Mouse (Mus musculus) stomach, embryonic 14.5 days (tissue): ENCODE data around the gene Ifitm6. TPM values are rescaled to one million over a fixed set of nuclear protein-coding genes. Genes with fewer than 3 reads are reported as not detected.

Experiments used
- ATAC-seq: fragments of 200-750 bp; cut with Nextera tagmentation; 2 replicates; pipeline ENCODE4 v1.8.0; 2017; ENCODE audit warnings: low read depth, moderate TSS enrichment; ENCODE audit not compliant: insufficient number of reproducible peaks, insufficient read depth, low FRiP score
- H3K27ac ChIP-seq: fragments of 300-500 bp; sonication (generic); 2 replicates; pipeline ENCODE4 v1.5.1; 2014; ENCODE audit warnings: mild to moderate bottlenecking, low read length, moderate library complexity, mixed read lengths
- H3K27me3 ChIP-seq: fragments of 300-500 bp; sonication (generic); 2 replicates; pipeline ENCODE4 v1.6.1; 2014; ENCODE audit warnings: low read length, control low read depth, mixed read lengths; ENCODE audit not compliant: control insufficient read depth, insufficient read depth
- H3K36me3 ChIP-seq: fragments of 300-500 bp; sonication (generic); 2 replicates; pipeline ENCODE4 v1.6.1; 2014; ENCODE audit warnings: mild to moderate bottlenecking, control low read depth, low read length, moderate library complexity, mixed read lengths; ENCODE audit not compliant: control insufficient read depth, insufficient read depth
- H3K4me1 ChIP-seq: fragments of 300-500 bp; sonication (generic); 2 replicates; pipeline ENCODE4 v1.6.1; 2014; ENCODE audit warnings: low read length, control low read depth, mixed read lengths; ENCODE audit not compliant: control insufficient read depth, insufficient read depth
- H3K4me2 ChIP-seq: fragments of 300-500 bp; sonication (generic); replicated peaks from 2 replicates; pipeline ENCODE4 v1.6.1; 2014; ENCODE audit warnings: low read depth, low read length, control low read depth
- H3K4me3 ChIP-seq: fragments of 300-500 bp; sonication (generic); 2 replicates; pipeline ENCODE4 v1.5.1; 2014; ENCODE audit warnings: low read depth, low read length, control low read depth
- H3K9ac ChIP-seq: fragments of 300-500 bp; sonication (generic); replicated peaks from 2 replicates; pipeline ENCODE4 v1.6.1; 2014; ENCODE audit warnings: low read depth, mild to moderate bottlenecking, control low read depth, low read length, moderate library complexity, mixed read lengths
- H3K9me3 ChIP-seq: fragments of 300-500 bp; sonication (generic); 2 replicates; pipeline ENCODE4 v1.6.1; 2016; ENCODE audit warnings: low read depth, low read length, control low read depth; ENCODE audit not compliant: control insufficient read depth
- WGBS: fragments of 180-500 bp; shearing (Covaris S2); extraction: QIAGEN DNeasy Blood & Tissue Kit; methylation state at CpG from one replicate; pipeline ENCODE4 v1.1.7; 2014; 5-methylcytosine and 5-hydroxymethylcytosine counted together
- polyA plus RNA-seq: library from polyadenylated mRNA; unstranded; fragments of >200 nt; fragmentation: Nextera tagmentation; extraction: Ambion mirVana; gene quantifications from 2 replicates; pipeline ENCODE4 v1.2.1, GENCODE M21; 2014

The Ifitm6 gene
- polyA plus RNA-seq, 1 experiment from 2014 or later: not detected

GRCm38 (mm10) chr7:141058601-141059341 is 41.0 kb upstream of the Ifitm6 start:
- Histone ChIP-seq H3K9ac (no peak overlapping the region), H3K4me1 (peaks cover 10% of the 10 kb centered on the region; the same call in 1 of the 2 replicates), H3K36me3 (no peaks in the 10 kb centered on the region), H3K27ac (no peak overlapping the region), H3K4me2 (no peak overlapping the region), H3K27me3 (no peaks in the 10 kb centered on the region), H3K4me3 (no peak overlapping the region), H3K9me3 (no peaks in the 10 kb centered on the region)
- WGBS: 89% methylated on average over 14 of the region's 14 CpGs
- no peak for ATAC-seq

DNA sequence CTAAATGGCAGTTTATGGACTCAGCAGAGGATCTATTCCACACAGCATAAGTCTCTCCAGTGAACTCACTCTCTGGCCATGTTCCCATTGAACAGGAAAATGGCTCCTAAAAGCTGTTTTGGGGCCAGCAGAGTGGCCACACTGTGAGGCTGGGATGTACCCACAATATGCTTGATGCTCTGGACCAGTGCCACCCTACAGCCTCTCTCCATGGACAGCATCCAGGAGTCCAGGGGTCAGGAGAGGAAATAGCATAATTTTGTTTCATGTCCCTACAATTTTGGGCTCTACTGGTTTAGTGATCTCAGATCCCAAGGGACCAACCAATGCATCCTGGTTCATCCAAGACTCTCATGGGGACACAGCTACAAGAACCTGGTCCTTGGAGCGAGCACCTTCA is 39.8 kb upstream of the Ifitm6 start:
- peaks cover 10% of the 10 kb centered on the region; the same call in 1 of the 2 replicates for H3K4me1 ChIP-seq
- 94% methylated on average over 1 of the region's 1 CpGs for WGBS
- no peak for ATAC-seq

GRCm38 (mm10) chr7:141056976-141057375 is 39.3 kb upstream of the Ifitm6 start:
- Histone ChIP-seq H3K9me3 (no peaks in the 10 kb centered on the region), H3K36me3 (no peaks in the 10 kb centered on the region), H3K9ac (no peak overlapping the region), H3K4me3 (no peak overlapping the region), H3K27me3 (no peaks in the 10 kb centered on the region), H3K4me2 (no peak overlapping the region), H3K27ac (no peak overlapping the region), H3K4me1 (peaks cover 10% of the 10 kb centered on the region; the same call in 1 of the 2 replicates)
- ATAC-seq: no peak
- 86% methylated on average over 6 of the region's 6 CpGs for WGBS

More for the DNA sequence above, 39.8 kb upstream of the Ifitm6 start:
- H3K4me3 ChIP-seq: no peak overlapping the region
- H3K9me3 ChIP-seq: no peaks in the 10 kb centered on the region
- no peaks in the 10 kb centered on the region for H3K36me3 ChIP-seq
- H3K27ac ChIP-seq: no peak overlapping the region
- H3K27me3 ChIP-seq: no peaks in the 10 kb centered on the region
- H3K4me2 ChIP-seq: no peak overlapping the region
- no peak overlapping the region for H3K9ac ChIP-seq

DNA sequence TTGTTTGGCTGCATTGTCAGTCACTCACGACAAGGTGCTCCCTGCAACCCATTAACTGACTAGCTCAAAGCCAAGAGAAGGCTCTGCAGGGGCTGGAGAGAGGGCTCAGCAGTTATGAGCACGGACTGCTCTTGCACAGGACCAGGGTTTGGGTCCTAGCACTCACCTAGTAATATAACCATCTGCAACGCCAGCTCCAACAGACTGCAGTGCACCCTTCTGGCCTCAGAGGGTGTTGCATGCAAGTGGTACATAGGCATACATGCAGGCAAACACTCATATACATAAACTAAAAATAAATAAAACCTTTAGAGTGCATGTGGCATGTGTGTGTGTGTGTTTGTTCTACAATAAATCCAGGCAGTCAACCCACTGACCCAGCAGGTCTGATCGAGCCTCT is 38.1 kb upstream of the Ifitm6 start:
- H3K27ac ChIP-seq: no peak overlapping the region
- 0 out of 2 replicates have a peak, but pooled peaks cover 4% of the 10 kb centered on the region for H3K4me1 ChIP-seq
- H3K36me3 ChIP-seq: no peaks in the 10 kb centered on the region
- no peak overlapping the region for H3K9ac ChIP-seq
- H3K9me3 ChIP-seq: no peaks in the 10 kb centered on the region
- no peaks in the 10 kb centered on the region for H3K27me3 ChIP-seq
- WGBS: 77% methylated on average over 4 of the region's 4 CpGs
- no peak for ATAC-seq
- H3K4me2 ChIP-seq: no peak overlapping the region
- no peak overlapping the region for H3K4me3 ChIP-seq

- Histone ChIP-seq H3K9ac (no peak overlapping the region), H3K9me3 (no peaks in the 10 kb centered on the region), H3K4me1 (peaks cover 8% of the 10 kb centered on the region), H3K4me3 (no peak overlapping the region), H3K36me3 (no peaks in the 10 kb centered on the region), H3K27me3 (no peaks in the 10 kb centered on the region), H3K4me2 (no peak overlapping the region), H3K27ac (no peak overlapping the region)
- ATAC-seq: no peak
- 65% methylated on average over 2 of the region's 2 CpGs for WGBS
Measured at GRCm38 (mm10) chr7:141052421-141052820, 34.7 kb upstream of the Ifitm6 start.

DNA sequence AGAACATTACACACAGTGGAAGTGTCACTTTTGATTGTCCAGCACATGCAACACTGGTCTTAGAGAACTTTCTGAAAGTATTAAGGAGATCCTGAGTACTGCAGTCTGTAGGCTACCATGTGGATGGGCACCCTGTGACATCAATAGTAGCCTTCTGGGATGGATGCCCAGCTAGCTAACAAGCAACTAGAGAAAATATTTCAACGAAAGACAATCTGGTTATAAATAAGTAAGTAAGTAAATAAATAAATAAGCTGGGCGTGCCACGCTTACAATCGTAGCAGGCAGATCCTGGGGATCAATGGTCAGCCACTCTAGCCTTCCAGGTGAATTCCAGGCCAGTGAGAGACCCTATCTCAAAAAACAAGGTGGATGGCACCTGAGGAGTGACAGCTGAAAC is 34.3 kb upstream of the Ifitm6 start:
- no peak overlapping the region for H3K4me3 ChIP-seq
- WGBS: 86% methylated on average over 4 of the region's 4 CpGs

GRCm38 (mm10) chr7:141051060-141051685 is 33.4 kb upstream of the Ifitm6 start:
- Histone ChIP-seq H3K4me1 (peaks cover 16% of the 10 kb centered on the region), H3K36me3 (no peaks in the 10 kb centered on the region), H3K27me3 (no peaks in the 10 kb centered on the region), H3K4me2 (no peak overlapping the region), H3K9ac (no peak overlapping the region), H3K4me3 (no peak overlapping the region), H3K9me3 (no peaks in the 10 kb centered on the region), H3K27ac (no peak overlapping the region)
- 60% methylated on average over 17 of the region's 17 CpGs for WGBS
- ATAC-seq: no peak

More for the DNA sequence above, 34.3 kb upstream of the Ifitm6 start:
- Histone ChIP-seq H3K4me2 (no peak overlapping the region), H3K27me3 (no peaks in the 10 kb centered on the region), H3K9me3 (no peaks in the 10 kb centered on the region), H3K4me1 (peaks cover 12% of the 10 kb centered on the region), H3K27ac (no peak overlapping the region), H3K9ac (no peak overlapping the region), H3K36me3 (no peaks in the 10 kb centered on the region)
- ATAC-seq: no peak

DNA sequence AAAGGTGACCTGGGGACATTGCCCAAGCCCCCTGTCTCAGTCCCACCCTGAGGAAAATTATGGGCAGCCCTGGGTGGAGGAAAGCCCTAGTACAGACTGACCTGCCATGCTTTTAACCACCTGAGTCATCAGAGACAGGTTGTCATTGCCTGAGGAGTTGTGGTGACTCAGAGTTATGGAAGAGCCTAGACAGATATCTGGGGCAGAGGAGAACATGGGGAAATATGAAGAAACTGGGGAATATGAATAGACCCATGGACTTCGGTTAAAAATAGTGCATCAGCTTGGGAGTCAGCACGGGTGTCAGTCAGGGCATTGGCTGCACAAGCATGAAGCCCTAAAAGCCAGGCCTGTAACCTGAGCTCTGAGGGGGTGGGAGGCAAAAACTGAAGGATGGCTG is 31.6 kb upstream of the Ifitm6 start:
- WGBS: 71% methylated on average over 2 of the region's 2 CpGs
- Histone ChIP-seq H3K36me3 (no peaks in the 10 kb centered on the region), H3K4me2 (no peak overlapping the region), H3K27me3 (no peaks in the 10 kb centered on the region), H3K9ac (no peak overlapping the region), H3K27ac (no peak overlapping the region), H3K4me1 (peaks cover 16% of the 10 kb centered on the region), H3K4me3 (no peak overlapping the region), H3K9me3 (no peaks in the 10 kb centered on the region)
- no peak for ATAC-seq
